Mouse (Mus musculus): ENCODE results near the gene Gm3336.

GRCm38 (mm10) chr8:70749097-70749674 is 30.8 kb downstream of the Gm3336 start:
- TF ChIP-seq POLR2A (IDR thresholded peaks at IDR 0.05; ENCODE audit: low read depth, low read length) (no peak), CTCF (conservative IDR thresholded peaks at IDR 0.05; ENCODE audit: insufficient read depth, insufficient read length, low read depth, low read length) (no peak)
